Mouse (Mus musculus): ENCODE measurements around the gene Map4. TPM values are rescaled to one million over a fixed set of nuclear protein-coding genes. Genes with fewer than 3 reads are reported as not detected.
A peak's percentile ranks its signal among the peaks of the same experiment; 100 is the strongest.

The Map4 gene
- total RNA-seq, 2 experiments from 2014 or later = 625 to 628 TPM

- DNase-seq (ENCODE audit: low spot score in 2 of 2) = peak; percentile 71 to 84
Measured at GRCm38 (mm10) chr9:109985416-109985815, 54.2 kb downstream of the Map4 start.

- peak in 1 of 2 experiments; percentile 53 for DNase-seq (ENCODE audit: low spot score in 2 of 2)
Measured at GRCm38 (mm10) chr9:109989084-109989483, 57.8 kb downstream of the Map4 start.

GRCm38 (mm10) chr9:109997441-109997840 is 66.2 kb downstream of the Map4 start:
- peak in 1 of 2 experiments; percentile 72 for DNase-seq (ENCODE audit: low spot score in 2 of 2)

GRCm38 (mm10) chr9:110001946-110002345 is 70.7 kb downstream of the Map4 start:
- peak in 1 of 2 experiments; percentile 13 for DNase-seq (ENCODE audit: low spot score in 2 of 2)

GRCm38 (mm10) chr9:110002413-110002812 is 71.2 kb downstream of the Map4 start:
- DNase-seq (ENCODE audit: low spot score in 2 of 2) = peak in 1 of 2 experiments; percentile 47

GRCm38 (mm10) chr9:110019224-110019623 is 88.0 kb downstream of the Map4 start:
- DNase-seq (ENCODE audit: low spot score in 2 of 2) = peak in 1 of 2 experiments; percentile 28

- peak in 1 of 2 experiments; percentile 57 for DNase-seq (ENCODE audit: low spot score in 2 of 2)
Measured at GRCm38 (mm10) chr9:110020405-110020804, 89.1 kb downstream of the Map4 start.

- no peak for DNase-seq (ENCODE audit: low spot score in 2 of 2)
Measured at GRCm38 (mm10) chr9:110021463-110021862, 90.2 kb downstream of the Map4 start.

- no peak for DNase-seq (ENCODE audit: low spot score in 2 of 2)
Measured at GRCm38 (mm10) chr9:110022151-110022550, 90.9 kb downstream of the Map4 start.

GRCm38 (mm10) chr9:110035091-110035490 is 103.8 kb downstream of the Map4 start:
- no peak for DNase-seq (ENCODE audit: low spot score in 2 of 2)

- DNase-seq (ENCODE audit: low spot score in 2 of 2) = no peak
Measured at GRCm38 (mm10) chr9:110037895-110038294, 106.6 kb downstream of the Map4 start.

- no peak for DNase-seq (ENCODE audit: low spot score in 2 of 2)
Measured at GRCm38 (mm10) chr9:110038485-110038884, 107.2 kb downstream of the Map4 start.

- no peak for DNase-seq (ENCODE audit: low spot score in 2 of 2)
Measured at GRCm38 (mm10) chr9:110044373-110044772, 113.1 kb downstream of the Map4 start.

- no peak for DNase-seq (ENCODE audit: low spot score in 2 of 2)
Measured at GRCm38 (mm10) chr9:110045763-110046377, 114.6 kb downstream of the Map4 start.

- DNase-seq (ENCODE audit: low spot score in 2 of 2) = no peak
Measured at GRCm38 (mm10) chr9:110047260-110047659, 116.0 kb downstream of the Map4 start.

GRCm38 (mm10) chr9:110047857-110048256 is 116.6 kb downstream of the Map4 start:
- peak in 1 of 2 experiments; percentile 56 for DNase-seq (ENCODE audit: low spot score in 2 of 2)

- no peak for DNase-seq (ENCODE audit: low spot score in 2 of 2)
Measured at GRCm38 (mm10) chr9:110051184-110051583, 119.9 kb downstream of the Map4 start.

- peak; percentile 78 to 80 for DNase-seq (ENCODE audit: low spot score in 2 of 2)
Measured at GRCm38 (mm10) chr9:110051869-110052661, 120.8 kb downstream of the Map4 start.

- peak in 1 of 2 experiments; percentile 39 for DNase-seq (ENCODE audit: low spot score in 2 of 2)
Measured at GRCm38 (mm10) chr9:110052951-110053304, 121.7 kb downstream of the Map4 start.

- peak; percentile 80 to 92 for DNase-seq (ENCODE audit: low spot score in 2 of 2)
Measured at GRCm38 (mm10) chr9:110053305-110054079, 122.2 kb downstream of the Map4 start.

GRCm38 (mm10) chr9:110054080-110054421 is 122.8 kb downstream of the Map4 start:
- DNase-seq (ENCODE audit: low spot score in 2 of 2) = no peak

GRCm38 (mm10) chr9:110054781-110055180 is 123.5 kb downstream of the Map4 start:
- DNase-seq (ENCODE audit: low spot score in 2 of 2) = no peak
